Mouse (Mus musculus) intestine, embryonic 16.5 days (tissue): ENCODE measurements around the gene Scarf1. TPM values are rescaled to one million over a fixed set of nuclear protein-coding genes. Genes with fewer than 3 reads are reported as not detected.

Source experiments
- ATAC-seq: fragments of 200-750 bp; cut with Nextera tagmentation; 2 replicates; pipeline ENCODE4 v1.8.0; 2017; ENCODE audit warnings: moderate TSS enrichment, moderate library complexity
- H3K27ac ChIP-seq: fragments of 300-500 bp; sonication (generic); 2 replicates; pipeline ENCODE4 v1.5.1; 2014; ENCODE audit warnings: mild to moderate bottlenecking, low read length
- H3K27me3 ChIP-seq: fragments of 300-500 bp; sonication (generic); replicated peaks from 2 replicates; pipeline ENCODE4 v1.6.1; 2014; ENCODE audit warnings: low read length, control low read depth, mixed read lengths; ENCODE audit not compliant: control insufficient read depth, insufficient read depth
- H3K36me3 ChIP-seq: fragments of 300-500 bp; sonication (generic); 2 replicates; pipeline ENCODE4 v1.6.1; 2014; ENCODE audit warnings: low read length, control low read depth; ENCODE audit not compliant: control insufficient read depth, insufficient read depth
- H3K4me1 ChIP-seq: fragments of 300-500 bp; sonication (generic); 2 replicates; pipeline ENCODE4 v1.6.1; 2014; ENCODE audit warnings: low read length, control low read depth, mixed read lengths; ENCODE audit not compliant: control insufficient read depth, insufficient read depth
- H3K4me2 ChIP-seq: fragments of 300-500 bp; sonication (generic); 2 replicates; pipeline ENCODE4 v1.6.1; 2014; ENCODE audit warnings: low read depth, low read length, control low read depth
- H3K4me3 ChIP-seq: fragments of 300-500 bp; sonication (generic); 2 replicates; pipeline ENCODE4 v1.5.1; 2014; ENCODE audit warnings: mild to moderate bottlenecking, low read length
- H3K9ac ChIP-seq: fragments of 300-500 bp; sonication (generic); 2 replicates; pipeline ENCODE4 v1.6.1; 2014; ENCODE audit warnings: low read depth, low read length
- H3K9me3 ChIP-seq: fragments of 300-500 bp; sonication (generic); 2 replicates; pipeline ENCODE4 v1.6.1; 2016; ENCODE audit warnings: low read length, control low read depth; ENCODE audit not compliant: control insufficient read depth
- WGBS: fragments of 180-500 bp; shearing (Covaris S2); extraction: QIAGEN DNeasy Blood & Tissue Kit; methylation state at CpG from one replicate; pipeline ENCODE4 v1.1.7; 2014; 5-methylcytosine and 5-hydroxymethylcytosine counted together
- polyA plus RNA-seq: library from polyadenylated mRNA; unstranded; fragments of >200 nt; fragmentation: Nextera tagmentation; extraction: Ambion mirVana; gene quantifications from 2 replicates; pipeline ENCODE4 v1.2.1, GENCODE M21; 2015

Gene Scarf1
- polyA plus RNA-seq, 1 experiment from 2014 or later, result 6.0 TPM

GRCm38 (mm10) chr11:75566276-75567196 lies 53.2 kb downstream of the Scarf1 start:
- Histone ChIP-seq H3K27me3 (no peaks in the 10 kb centered on the region), H3K36me3 (no peaks in the 10 kb centered on the region), H3K9me3 (no peaks in the 10 kb centered on the region), H3K4me2 (no peak overlapping the region), H3K4me1 (peaks cover 34% of the 10 kb centered on the region), H3K4me3 (no peak overlapping the region), H3K9ac (no peak overlapping the region), H3K27ac (peak overlapping the region; percentile 14)
- WGBS, result 76% methylated on average over 13 of the region's 13 CpGs
- no peak for ATAC-seq

GRCm38 (mm10) chr11:75567346-75568114 lies 54.2 kb downstream of the Scarf1 start:
- H3K4me2 ChIP-seq, result no peak overlapping the region
- H3K27me3 ChIP-seq, result no peaks in the 10 kb centered on the region
- no peak overlapping the region for H3K4me3 ChIP-seq
- H3K27ac ChIP-seq, result peak overlapping the region; percentile 49; the same call in 1 of the 2 replicates
- 48% methylated on average over 9 of the region's 9 CpGs for WGBS
- H3K36me3 ChIP-seq, result no peaks in the 10 kb centered on the region
- no peaks in the 10 kb centered on the region for H3K9me3 ChIP-seq
- H3K9ac ChIP-seq, result peak overlapping the region; percentile 15; the same call in 1 of the 2 replicates
- peaks cover 43% of the 10 kb centered on the region for H3K4me1 ChIP-seq
- ATAC-seq, result 0 out of 2 replicates have a peak, but pooled peaks have one; percentile 12

- H3K9me3 ChIP-seq, result no peaks in the 10 kb centered on the region
- no peak for ATAC-seq
- no peaks in the 10 kb centered on the region for H3K36me3 ChIP-seq
- no peak overlapping the region for H3K4me3 ChIP-seq
- H3K9ac ChIP-seq, result no peak overlapping the region
- no peaks in the 10 kb centered on the region for H3K27me3 ChIP-seq
- peaks cover 49% of the 10 kb centered on the region for H3K4me1 ChIP-seq
- WGBS, result 80% methylated on average over 6 of the region's 6 CpGs
- H3K4me2 ChIP-seq, result no peak overlapping the region
- peak overlapping the region; percentile 31 for H3K27ac ChIP-seq
These were observed 54.8 kb downstream of the Scarf1 start for GRCm38 (mm10) chr11:75568115-75568511.

GRCm38 (mm10) chr11:75568962-75569361 lies 55.6 kb downstream of the Scarf1 start:
- Histone ChIP-seq H3K4me3 (no peak overlapping the region), H3K27me3 (no peaks in the 10 kb centered on the region), H3K4me2 (no peak overlapping the region), H3K27ac (peak overlapping the region; percentile 31), H3K9ac (no peak overlapping the region), H3K9me3 (no peaks in the 10 kb centered on the region), H3K4me1 (peaks cover 47% of the 10 kb centered on the region), H3K36me3 (no peaks in the 10 kb centered on the region)
- WGBS, result 63% methylated on average over 12 of the region's 12 CpGs
- no peak for ATAC-seq

GRCm38 (mm10) chr11:75570375-75571125 lies 57.2 kb downstream of the Scarf1 start:
- H3K4me1 ChIP-seq, result peaks cover 45% of the 10 kb centered on the region
- peak overlapping the region; percentile 26; the same call in 1 of the 2 replicates for H3K27ac ChIP-seq
- H3K9me3 ChIP-seq, result no peaks in the 10 kb centered on the region
- WGBS, result 88% methylated on average over 17 of the region's 17 CpGs
- H3K9ac ChIP-seq, result no peak overlapping the region
- no peak overlapping the region for H3K4me2 ChIP-seq
- no peak overlapping the region for H3K4me3 ChIP-seq
- no peaks in the 10 kb centered on the region for H3K27me3 ChIP-seq
- no peak for ATAC-seq
- no peaks in the 10 kb centered on the region for H3K36me3 ChIP-seq

GRCm38 (mm10) chr11:75571126-75571990 lies 58.0 kb downstream of the Scarf1 start:
- peak overlapping the region; percentile 26; the same call in 1 of the 2 replicates for H3K27ac ChIP-seq
- no peaks in the 10 kb centered on the region for H3K27me3 ChIP-seq
- peaks cover 40% of the 10 kb centered on the region for H3K4me1 ChIP-seq
- H3K36me3 ChIP-seq, result no peaks in the 10 kb centered on the region
- no peaks in the 10 kb centered on the region for H3K9me3 ChIP-seq
- no peak for ATAC-seq
- peak overlapping the region; percentile 55; the same call in 1 of the 2 replicates for H3K9ac ChIP-seq
- H3K4me2 ChIP-seq, result no peak overlapping the region
- H3K4me3 ChIP-seq, result no peak overlapping the region
- WGBS, result 66% methylated on average over 13 of the region's 14 CpGs

- peak overlapping the region; percentile 71 for H3K27ac ChIP-seq
- H3K4me1 ChIP-seq, result peaks cover 36% of the 10 kb centered on the region
- no peak overlapping the region for H3K4me3 ChIP-seq
- no peaks in the 10 kb centered on the region for H3K36me3 ChIP-seq
- no peaks in the 10 kb centered on the region for H3K9me3 ChIP-seq
- H3K27me3 ChIP-seq, result no peaks in the 10 kb centered on the region
- H3K4me2 ChIP-seq, result peak overlapping the region; percentile 32
- no peak for ATAC-seq
- WGBS, result 22% methylated on average over 10 of the region's 10 CpGs
- H3K9ac ChIP-seq, result peak overlapping the region; percentile 55
These were observed 59.0 kb downstream of the Scarf1 start for GRCm38 (mm10) chr11:75572301-75572791.

- Histone ChIP-seq H3K36me3 (no peaks in the 10 kb centered on the region), H3K4me2 (peak overlapping the region; percentile 32), H3K4me3 (no peak overlapping the region), H3K27me3 (no peaks in the 10 kb centered on the region), H3K9ac (peak overlapping the region; percentile 55), H3K9me3 (no peaks in the 10 kb centered on the region), H3K27ac (peak overlapping the region; percentile 71), H3K4me1 (peaks cover 32% of the 10 kb centered on the region)
- peak; percentile 73 for ATAC-seq
- WGBS, result 4% methylated on average over 12 of the region's 12 CpGs
These were observed 59.7 kb downstream of the Scarf1 start for GRCm38 (mm10) chr11:75572854-75573650.
